Mouse (Mus musculus): ENCODE data around the gene Olfr476.
"Not testable (repeated sequence)": the region's sequence is repeated elsewhere in the genome, so short reads cannot be mapped to it uniquely, and the experiment has no call there.

Olfr476 gene

GRCm38 (mm10) chr7:107964503-107964902, at the start of gene Olfr476:
Gene Olfr476, plus strand, starts transcription at chr7:107964803.
- DNase-seq (ENCODE audit: low read depth in 1 of 2, low spot score in 2 of 2): no peak

GRCm38 (mm10) chr7:107930146-107930545, 34.5 kb upstream of the Olfr476 start, which contains the start of gene Olfr473:
Gene Olfr473, plus strand, starts transcription at chr7:107930446.
- DNase-seq (ENCODE audit: low read depth in 1 of 2, low spot score in 2 of 2): no peak

- not testable (repeated sequence) for DNase-seq (ENCODE audit: low read depth in 1 of 2, low spot score in 2 of 2)
Measured at GRCm38 (mm10) chr7:107952539-107952938, 12.1 kb upstream of the Olfr476 start.

GRCm38 (mm10) chr7:107954343-107954742, 10.3 kb upstream of the Olfr476 start, which contains the start of gene Olfr474:
Gene Olfr474, plus strand, starts transcription at chr7:107954643.
- DNase-seq (ENCODE audit: low read depth in 1 of 2, low spot score in 2 of 2): no peak

DNA sequence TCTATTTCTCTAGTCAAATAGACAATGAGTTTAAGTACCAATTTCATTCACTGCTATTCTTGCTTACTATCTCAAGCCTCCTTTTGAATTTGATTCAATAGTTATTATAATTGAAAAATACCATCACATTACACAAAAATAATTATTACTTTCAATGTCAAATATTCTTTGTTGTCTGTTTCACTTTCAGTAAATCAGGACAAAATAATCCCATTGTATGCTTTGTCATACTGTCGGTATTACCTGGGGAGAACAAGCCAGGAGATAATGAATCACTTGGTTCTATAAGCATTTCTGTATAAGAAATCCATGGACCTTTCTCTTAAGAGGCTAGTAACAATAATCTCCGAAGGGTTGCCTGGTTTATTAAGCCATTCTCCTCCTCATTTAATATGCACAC, 21.8 kb downstream of the Olfr476 start, which contains the start of gene Olfr477:
Gene Olfr477 (plus strand): TSS at position 301 of the 400 bp plus-strand sequence.
- DNase-seq (ENCODE audit: low read depth in 1 of 2, low spot score in 2 of 2): no peak

DNA sequence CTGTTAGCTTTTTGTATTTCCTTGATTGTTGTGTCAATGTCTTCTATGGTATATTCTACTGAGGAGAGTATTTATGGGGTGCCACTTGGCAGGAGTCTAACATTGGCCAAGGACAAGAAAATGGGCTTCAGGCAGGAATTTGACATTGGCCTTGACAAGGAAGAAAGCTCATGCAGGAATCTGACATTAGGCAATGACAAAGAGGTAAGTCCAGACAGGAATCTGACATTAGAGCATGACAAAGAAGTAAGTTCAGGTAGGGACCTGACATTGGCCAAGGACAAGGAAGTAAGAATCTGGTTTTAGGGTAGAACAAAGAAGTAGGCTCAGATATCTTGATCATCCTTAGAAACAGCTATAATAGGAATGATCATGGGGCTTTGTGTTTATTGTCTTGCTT, 49.7 kb downstream of the Olfr476 start:
- not testable (repeated sequence) for DNase-seq (ENCODE audit: low read depth in 1 of 2, low spot score in 2 of 2)

All from monocyte, adult 2 months (primary cell).